Mouse (Mus musculus): Measurements from ENCODE around the gene C2cd3. TPM values are rescaled to one million over a fixed set of nuclear protein-coding genes. Genes with fewer than 3 reads are reported as not detected.

C2cd3 gene
- polyA plus RNA-seq, 1 experiment from 2014 or later, result 28.9 TPM

DNA sequence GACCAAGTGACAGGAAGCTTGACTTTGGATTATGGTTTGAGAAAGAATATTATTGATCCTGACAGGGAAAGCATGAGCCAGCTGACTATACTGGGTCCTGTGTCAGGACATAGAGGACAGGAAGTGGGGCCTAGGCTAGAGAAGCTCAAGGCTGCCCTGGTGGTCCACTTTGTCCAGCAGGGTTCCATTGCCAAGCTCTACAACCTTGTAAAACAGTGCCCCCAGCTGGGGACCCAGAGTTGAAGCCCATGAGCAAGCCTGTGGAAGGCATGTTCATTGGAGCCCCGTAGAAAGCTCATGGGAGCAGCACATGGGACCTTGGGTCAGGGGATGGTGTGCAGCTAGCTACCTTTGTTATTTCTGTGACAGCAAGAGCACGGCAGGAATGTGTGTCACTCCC lies 20.2 kb downstream of the C2cd3 start:
- Histone ChIP-seq H3K27me3 (replicated peaks; ENCODE audit: control insufficient read depth, insufficient read depth, low read length) (no peaks in the 10 kb centered on the region), H3K36me3 (ENCODE audit: control insufficient read depth, insufficient read depth) (peaks cover 14% of the 10 kb centered on the region; the same call in 1 of the 2 replicates), H3K4me2 (ENCODE audit: low read length) (no peak overlapping the region), H3K27ac (ENCODE audit: low read length) (no peak overlapping the region), H3K9ac (replicated peaks; ENCODE audit: low read depth, low read length) (no peak overlapping the region), H3K4me1 (replicated peaks; ENCODE audit: control insufficient read depth, insufficient read depth, low read length) (no peaks in the 10 kb centered on the region), H3K9me3 (ENCODE audit: control insufficient read depth, low read length) (no peaks in the 10 kb centered on the region), H3K4me3 (replicated peaks; ENCODE audit: low read length) (no peak overlapping the region)
- no peak for ATAC-seq
- 85% methylated on average over 2 of the region's 2 CpGs for whole genome bisulfite sequencing

DNA sequence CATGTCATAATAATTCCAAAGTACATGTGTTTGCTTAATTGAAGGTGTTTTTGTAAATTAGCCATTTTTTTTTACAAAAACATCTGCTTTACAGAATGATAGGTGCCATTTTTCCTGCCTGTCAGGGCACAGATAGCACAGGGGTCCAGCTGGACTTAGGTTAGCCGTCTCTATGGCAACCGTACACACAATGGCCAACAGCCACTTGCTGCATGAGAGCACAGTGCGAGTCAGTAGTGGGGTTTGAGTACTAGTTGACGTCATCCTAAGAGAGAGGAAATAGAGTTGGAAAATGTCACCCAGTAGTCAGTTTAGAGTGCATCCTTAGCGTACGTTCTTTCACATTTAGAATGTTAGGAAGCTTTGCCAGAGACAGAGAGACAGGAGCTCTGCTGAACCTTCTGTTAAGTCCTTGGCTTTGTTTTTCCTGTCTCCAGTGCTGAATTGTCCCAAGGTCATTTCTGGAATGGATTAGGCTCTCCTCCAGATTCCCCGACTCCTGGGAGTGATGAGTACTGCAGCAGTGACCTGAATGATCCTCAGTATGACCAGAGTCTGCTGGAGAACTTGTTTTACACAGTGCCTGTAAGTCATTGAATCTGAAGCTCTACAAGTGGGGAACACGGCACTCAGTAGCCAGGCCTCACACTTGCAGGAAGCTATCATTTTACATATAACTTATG lies 27.3 kb downstream of the C2cd3 start:
- Histone ChIP-seq H3K9ac (replicated peaks; ENCODE audit: low read depth, low read length) (no peak overlapping the region), H3K9me3 (ENCODE audit: control insufficient read depth, low read length) (no peaks in the 10 kb centered on the region), H3K4me3 (replicated peaks; ENCODE audit: low read length) (no peak overlapping the region), H3K27ac (ENCODE audit: low read length) (no peak overlapping the region), H3K36me3 (ENCODE audit: control insufficient read depth, insufficient read depth) (peaks cover 16% of the 10 kb centered on the region; the same call in 1 of the 2 replicates), H3K27me3 (replicated peaks; ENCODE audit: control insufficient read depth, insufficient read depth, low read length) (no peaks in the 10 kb centered on the region), H3K4me1 (replicated peaks; ENCODE audit: control insufficient read depth, insufficient read depth, low read length) (no peaks in the 10 kb centered on the region), H3K4me2 (ENCODE audit: low read length) (no peak overlapping the region)
- WGBS, result 53% methylated on average over 8 of the region's 8 CpGs
- ATAC-seq, result no peak

DNA sequence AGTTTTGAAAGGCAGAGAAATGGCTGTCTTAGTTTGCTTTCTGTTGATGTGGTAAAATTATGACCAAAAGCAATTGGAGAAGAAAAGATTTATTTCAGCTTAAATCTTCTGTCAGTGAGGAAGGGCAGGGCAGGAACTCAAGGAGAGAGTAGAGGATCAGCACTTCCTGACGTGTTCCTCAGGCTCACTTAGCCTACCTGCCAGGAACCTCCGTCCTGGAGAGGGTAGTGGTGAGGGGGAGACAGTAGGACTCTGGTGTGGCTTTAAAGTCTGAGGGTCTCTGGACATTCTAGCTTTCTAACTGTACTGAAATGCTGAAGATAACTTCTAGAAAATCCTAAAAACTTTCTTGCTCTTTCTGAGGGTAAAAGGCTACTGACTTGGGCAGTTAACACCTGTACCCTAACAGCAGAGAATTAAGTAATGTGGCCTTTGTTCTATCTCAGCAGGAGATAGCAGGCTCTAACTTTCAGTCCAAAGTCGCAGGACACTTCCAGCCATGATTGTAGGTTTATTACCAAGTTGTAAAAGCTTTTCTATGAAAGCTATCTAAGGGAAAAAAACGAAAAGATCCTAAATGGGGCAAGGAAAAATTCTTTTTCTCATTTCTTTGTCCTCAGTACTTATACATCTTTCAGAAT lies 29.0 kb downstream of the C2cd3 start:
- H3K4me2 ChIP-seq (ENCODE audit: low read length), result no peak overlapping the region
- WGBS, result 70% methylated on average over 4 of the region's 4 CpGs

GRCm38 (mm10) chr7:100402715-100403114 lies 30.7 kb downstream of the C2cd3 start:
- Histone ChIP-seq H3K36me3 (ENCODE audit: control insufficient read depth, insufficient read depth) (peaks cover 30% of the 10 kb centered on the region), H3K4me3 (replicated peaks; ENCODE audit: low read length) (no peak overlapping the region), H3K4me2 (ENCODE audit: low read length) (no peak overlapping the region), H3K9ac (replicated peaks; ENCODE audit: low read depth, low read length) (no peak overlapping the region), H3K27me3 (replicated peaks; ENCODE audit: control insufficient read depth, insufficient read depth, low read length) (no peaks in the 10 kb centered on the region), H3K27ac (ENCODE audit: low read length) (no peak overlapping the region), H3K9me3 (ENCODE audit: control insufficient read depth, low read length) (no peaks in the 10 kb centered on the region), H3K4me1 (replicated peaks; ENCODE audit: control insufficient read depth, insufficient read depth, low read length) (no peaks in the 10 kb centered on the region)
- no peak for ATAC-seq
- WGBS, result 25% methylated on average over 4 of the region's 4 CpGs

More for the DNA sequence above, 29.0 kb downstream of the C2cd3 start:
- no peaks in the 10 kb centered on the region for H3K4me1 ChIP-seq (replicated peaks; ENCODE audit: control insufficient read depth, insufficient read depth, low read length)
- no peak for ATAC-seq
- no peak overlapping the region for H3K4me3 ChIP-seq (replicated peaks; ENCODE audit: low read length)
- no peaks in the 10 kb centered on the region for H3K9me3 ChIP-seq (ENCODE audit: control insufficient read depth, low read length)
- H3K9ac ChIP-seq (replicated peaks; ENCODE audit: low read depth, low read length), result no peak overlapping the region
- H3K36me3 ChIP-seq (ENCODE audit: control insufficient read depth, insufficient read depth), result peaks cover 17% of the 10 kb centered on the region; the same call in 1 of the 2 replicates
- H3K27me3 ChIP-seq (replicated peaks; ENCODE audit: control insufficient read depth, insufficient read depth, low read length), result no peaks in the 10 kb centered on the region
- H3K27ac ChIP-seq (ENCODE audit: low read length), result no peak overlapping the region

GRCm38 (mm10) chr7:100407677-100408076 lies 35.6 kb downstream of the C2cd3 start:
- 93% methylated on average over 5 of the region's 5 CpGs for WGBS
- ATAC-seq, result no peak

GRCm38 (mm10) chr7:100408684-100409083 lies 36.7 kb downstream of the C2cd3 start:
- H3K27ac ChIP-seq (ENCODE audit: low read length), result no peak overlapping the region
- no peaks in the 10 kb centered on the region for H3K9me3 ChIP-seq (ENCODE audit: control insufficient read depth, low read length)
- no peak overlapping the region for H3K9ac ChIP-seq (replicated peaks; ENCODE audit: low read depth, low read length)
- 97% methylated on average over 4 of the region's 4 CpGs for WGBS
- no peak overlapping the region for H3K4me2 ChIP-seq (ENCODE audit: low read length)
- peaks cover 30% of the 10 kb centered on the region for H3K36me3 ChIP-seq (ENCODE audit: control insufficient read depth, insufficient read depth)
- no peak overlapping the region for H3K4me3 ChIP-seq (replicated peaks; ENCODE audit: low read length)
- H3K4me1 ChIP-seq (replicated peaks; ENCODE audit: control insufficient read depth, insufficient read depth, low read length), result no peaks in the 10 kb centered on the region
- ATAC-seq, result no peak
- no peaks in the 10 kb centered on the region for H3K27me3 ChIP-seq (replicated peaks; ENCODE audit: control insufficient read depth, insufficient read depth, low read length)

More at GRCm38 (mm10) chr7:100407677-100408076, 35.6 kb downstream of the C2cd3 start:
- Histone ChIP-seq H3K4me3 (replicated peaks; ENCODE audit: low read length) (no peak overlapping the region), H3K36me3 (ENCODE audit: control insufficient read depth, insufficient read depth) (peaks cover 31% of the 10 kb centered on the region), H3K27me3 (replicated peaks; ENCODE audit: control insufficient read depth, insufficient read depth, low read length) (no peaks in the 10 kb centered on the region), H3K27ac (ENCODE audit: low read length) (no peak overlapping the region), H3K4me1 (replicated peaks; ENCODE audit: control insufficient read depth, insufficient read depth, low read length) (no peaks in the 10 kb centered on the region), H3K9me3 (ENCODE audit: control insufficient read depth, low read length) (no peaks in the 10 kb centered on the region), H3K4me2 (ENCODE audit: low read length) (no peak overlapping the region), H3K9ac (replicated peaks; ENCODE audit: low read depth, low read length) (no peak overlapping the region)

DNA sequence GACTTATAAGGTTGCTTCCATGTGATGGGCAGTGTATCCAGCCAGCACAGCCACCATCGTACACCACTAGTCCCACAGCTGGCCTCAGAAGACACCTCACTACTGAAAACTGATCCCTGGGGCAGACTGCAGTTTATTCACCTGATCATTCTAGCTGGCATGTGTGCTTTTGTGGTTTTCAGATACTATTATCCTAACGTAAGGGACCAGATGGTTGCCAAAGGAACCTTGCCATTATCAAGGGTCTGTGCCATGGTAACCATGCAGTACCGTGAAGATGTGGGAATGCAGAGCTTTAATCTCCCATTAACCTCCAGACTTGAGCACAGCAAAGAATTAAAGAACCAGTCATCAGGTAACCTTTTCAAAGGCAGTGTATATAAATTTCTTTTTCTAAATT lies 53.8 kb downstream of the C2cd3 start:
- no peak for ATAC-seq
- Histone ChIP-seq H3K36me3 (ENCODE audit: control insufficient read depth, insufficient read depth) (peaks cover 38% of the 10 kb centered on the region), H3K4me2 (ENCODE audit: low read length) (no peak overlapping the region)

DNA sequence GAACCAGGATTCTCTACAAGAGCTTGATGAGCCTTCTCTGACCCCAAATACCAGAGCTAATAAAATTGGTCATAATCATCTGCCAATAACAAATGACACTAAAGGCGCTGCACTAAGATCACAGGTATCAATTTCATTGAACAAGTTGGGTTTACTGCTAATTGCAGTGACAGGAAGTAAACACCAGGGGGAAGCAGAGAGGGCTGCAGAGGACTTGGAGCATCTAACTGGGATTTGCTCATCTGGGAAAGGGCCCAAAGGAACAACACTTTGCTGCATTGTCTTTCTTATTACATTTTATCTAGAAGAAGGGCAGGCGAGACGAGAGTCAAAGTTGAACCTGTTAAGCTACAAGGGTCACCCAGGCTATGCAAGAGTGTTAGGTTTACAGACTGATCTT lies 57.1 kb downstream of the C2cd3 start:
- no peaks in the 10 kb centered on the region for H3K27me3 ChIP-seq (replicated peaks; ENCODE audit: control insufficient read depth, insufficient read depth, low read length)
- WGBS, result 65% methylated on average over 3 of the region's 3 CpGs
- no peak for ATAC-seq

More for the DNA sequence above, 53.8 kb downstream of the C2cd3 start:
- no peak overlapping the region for H3K4me3 ChIP-seq (replicated peaks; ENCODE audit: low read length)
- no peak overlapping the region for H3K9ac ChIP-seq (replicated peaks; ENCODE audit: low read depth, low read length)
- H3K27me3 ChIP-seq (replicated peaks; ENCODE audit: control insufficient read depth, insufficient read depth, low read length), result no peaks in the 10 kb centered on the region
- 62% methylated on average over 3 of the region's 3 CpGs for WGBS
- no peaks in the 10 kb centered on the region for H3K4me1 ChIP-seq (replicated peaks; ENCODE audit: control insufficient read depth, insufficient read depth, low read length)
- H3K27ac ChIP-seq (ENCODE audit: low read length), result no peak overlapping the region
- H3K9me3 ChIP-seq (ENCODE audit: control insufficient read depth, low read length), result no peaks in the 10 kb centered on the region

GRCm38 (mm10) chr7:100429911-100430310 lies 57.9 kb downstream of the C2cd3 start:
- Histone ChIP-seq H3K4me3 (replicated peaks; ENCODE audit: low read length) (no peak overlapping the region), H3K9ac (replicated peaks; ENCODE audit: low read depth, low read length) (no peak overlapping the region), H3K4me1 (replicated peaks; ENCODE audit: control insufficient read depth, insufficient read depth, low read length) (no peaks in the 10 kb centered on the region), H3K9me3 (ENCODE audit: control insufficient read depth, low read length) (no peaks in the 10 kb centered on the region), H3K36me3 (ENCODE audit: control insufficient read depth, insufficient read depth) (peaks cover 34% of the 10 kb centered on the region), H3K4me2 (ENCODE audit: low read length) (no peak overlapping the region), H3K27ac (ENCODE audit: low read length) (no peak overlapping the region), H3K27me3 (replicated peaks; ENCODE audit: control insufficient read depth, insufficient read depth, low read length) (no peaks in the 10 kb centered on the region)
- 93% methylated on average over 11 of the region's 11 CpGs for WGBS
- no peak for ATAC-seq

More for the DNA sequence above, 57.1 kb downstream of the C2cd3 start:
- Histone ChIP-seq H3K4me3 (replicated peaks; ENCODE audit: low read length) (no peak overlapping the region), H3K4me2 (ENCODE audit: low read length) (no peak overlapping the region), H3K36me3 (ENCODE audit: control insufficient read depth, insufficient read depth) (peaks cover 42% of the 10 kb centered on the region), H3K9ac (replicated peaks; ENCODE audit: low read depth, low read length) (no peak overlapping the region), H3K4me1 (replicated peaks; ENCODE audit: control insufficient read depth, insufficient read depth, low read length) (no peaks in the 10 kb centered on the region), H3K27ac (ENCODE audit: low read length) (no peak overlapping the region), H3K9me3 (ENCODE audit: control insufficient read depth, low read length) (no peaks in the 10 kb centered on the region)
